Mouse (Mus musculus): ENCODE measurements at regions not wholly inside any gene's neighbourhood (a gene's known extent, or its start where the extent isn't known, plus 50 kb on each side); places are given as distances from the start of the nearest gene placed in this dataset.
"Not testable (repeated sequence)": the region's sequence is repeated elsewhere in the genome, so short reads cannot be mapped to it uniquely, and the experiment has no call there.

DNA sequence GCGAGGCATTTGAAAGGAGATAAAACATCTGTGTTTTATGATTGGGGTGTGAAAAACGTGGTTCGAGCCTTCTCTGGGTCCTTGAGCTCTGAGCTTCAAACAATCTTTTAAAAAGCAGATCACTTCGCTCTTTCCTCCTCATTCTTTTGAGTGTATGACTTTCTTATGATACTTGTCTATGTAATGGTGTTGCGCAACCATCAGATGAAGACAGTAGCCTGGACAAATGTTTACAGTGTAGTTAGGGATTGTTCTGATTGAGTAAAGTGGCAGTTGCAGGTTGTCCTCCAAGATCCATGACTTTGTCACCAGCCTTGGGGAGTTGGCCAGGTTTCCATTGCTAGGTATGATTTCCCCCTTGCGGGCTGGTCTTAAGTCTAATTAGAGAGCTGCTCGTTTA, 116.1 kb upstream of the Pfn2 start:
- DNase-seq (ENCODE audit: low read depth, low spot score) = no peak

DNA sequence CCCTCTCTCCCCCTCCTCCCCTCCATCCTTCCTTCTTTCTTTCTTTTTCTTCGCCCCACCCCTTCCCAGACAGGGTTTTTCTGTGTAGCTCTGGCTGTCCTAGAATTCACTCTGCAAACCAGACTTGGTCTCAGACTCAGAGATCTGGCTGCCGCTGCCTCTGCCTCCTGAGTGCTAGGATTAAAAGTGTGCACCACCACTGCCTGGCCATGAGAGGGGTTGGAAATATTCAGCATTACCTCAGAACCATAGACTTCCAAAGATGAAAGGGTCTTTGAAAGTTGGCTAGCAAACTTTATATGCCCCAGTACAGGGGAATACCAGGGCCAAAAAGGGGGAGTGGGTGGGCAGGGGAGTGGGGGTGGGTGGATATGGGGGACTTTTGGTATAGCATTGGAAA, 122.7 kb upstream of the Pfn2 start:
- DNase-seq (ENCODE audit: low read depth, low spot score) = not testable (repeated sequence)

DNA sequence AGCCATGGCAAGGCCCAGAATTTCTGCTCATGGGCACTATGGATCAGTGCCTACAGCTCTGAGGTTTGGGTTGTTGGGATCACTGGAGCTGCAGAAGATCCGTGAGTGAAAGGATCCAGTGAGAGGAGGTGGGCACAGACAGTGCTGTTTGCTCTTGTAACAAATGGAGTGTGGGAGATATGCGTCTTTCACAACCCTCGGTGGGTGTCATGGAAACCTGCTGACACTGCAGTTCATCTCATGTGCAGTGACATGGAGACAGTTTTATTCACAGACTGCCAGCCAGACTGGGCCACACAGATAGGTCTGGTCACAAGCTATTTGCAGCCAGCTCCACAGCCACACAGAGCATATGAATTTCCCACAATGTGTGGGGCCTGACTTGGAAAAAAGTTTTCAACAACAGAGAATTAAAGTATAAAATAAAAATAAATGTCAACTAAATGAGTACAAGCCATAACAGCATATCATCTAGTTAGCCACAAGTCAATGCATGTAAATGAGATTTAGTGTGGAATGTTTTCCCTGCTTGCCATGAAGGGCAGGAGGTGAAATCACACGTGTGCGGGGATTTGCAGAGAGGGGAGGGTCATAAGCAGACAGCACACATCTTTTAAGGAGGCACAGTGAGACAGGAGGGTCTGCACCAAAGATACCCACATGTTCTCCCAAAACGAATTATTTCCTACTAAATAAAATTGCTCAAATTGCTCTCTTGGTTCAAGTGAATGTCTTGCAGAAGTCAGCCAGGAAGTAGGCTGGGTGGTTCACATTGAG, 124.8 kb upstream of the Pfn2 start:
- DNase-seq (ENCODE audit: low read depth, low spot score) = no peak

DNA sequence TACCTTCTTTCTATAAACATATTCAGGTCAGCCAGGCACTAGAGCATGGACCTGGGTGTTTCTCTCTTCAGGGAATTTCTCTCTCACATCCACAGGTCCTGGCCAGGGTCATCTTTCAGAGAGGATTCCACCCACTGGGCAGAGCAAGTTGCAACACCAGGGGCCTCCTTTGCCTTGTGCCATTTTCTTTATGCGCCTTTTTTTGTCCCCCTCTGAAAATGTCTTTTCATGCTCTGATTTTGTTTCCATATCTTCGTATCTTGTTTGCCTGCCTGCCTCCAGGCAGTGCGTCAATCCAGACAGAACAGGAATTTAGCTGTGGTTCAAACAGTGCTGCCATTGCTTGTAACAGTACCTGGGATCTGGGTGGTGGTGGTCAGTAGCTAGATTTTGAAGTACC, 125.7 kb upstream of the Pfn2 start:
- no peak for DNase-seq (ENCODE audit: low read depth, low spot score)

DNA sequence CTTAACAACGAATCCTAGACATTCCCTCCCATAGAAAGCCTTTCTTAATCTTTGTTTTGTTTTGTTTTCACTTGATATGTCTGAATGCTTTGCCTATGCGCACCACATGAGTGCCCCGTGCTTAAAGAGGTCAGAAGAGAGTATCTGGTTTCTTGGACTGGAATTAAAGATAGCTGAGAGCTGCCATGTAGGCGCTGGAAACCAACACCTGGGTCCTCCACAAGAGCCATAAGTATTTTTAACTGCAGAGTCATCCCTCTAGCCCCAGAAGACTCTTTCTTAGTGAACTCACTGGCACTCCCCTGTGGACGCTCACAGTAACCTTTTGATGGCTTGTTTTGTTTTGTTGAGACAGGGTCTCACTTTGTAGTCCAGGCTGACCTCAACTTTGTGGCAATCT, 127.5 kb upstream of the Pfn2 start:
- DNase-seq (ENCODE audit: low read depth, low spot score) = no peak

DNA sequence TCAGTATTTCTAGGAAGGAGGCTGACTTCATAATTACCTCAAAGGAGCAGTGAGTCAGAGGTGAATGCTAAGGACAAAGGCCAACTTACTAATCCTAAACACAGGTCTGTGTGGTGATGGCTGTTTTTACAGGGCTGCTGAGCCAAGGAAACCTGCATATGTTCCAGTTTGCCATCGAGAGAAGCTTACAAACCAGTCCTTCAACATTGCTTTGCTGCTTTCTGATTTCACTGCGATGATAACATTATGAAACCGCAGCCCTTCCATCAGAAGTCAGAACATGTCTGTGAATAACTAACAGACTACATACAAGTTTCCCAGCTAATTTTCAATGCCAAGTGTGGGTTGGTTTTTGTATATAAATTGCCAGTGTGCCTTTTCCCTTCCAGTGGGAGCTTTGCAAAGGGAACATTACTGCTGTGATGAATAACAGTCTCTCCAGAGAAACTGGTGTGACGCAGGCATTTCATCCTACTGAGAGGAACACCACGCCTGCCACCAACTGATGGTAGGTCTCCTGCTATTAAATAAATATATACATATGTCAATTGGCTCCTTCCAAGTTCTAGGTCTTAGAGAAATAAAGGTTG, 128.9 kb upstream of the Pfn2 start:
- DNase-seq (ENCODE audit: low read depth, low spot score) = no peak

DNA sequence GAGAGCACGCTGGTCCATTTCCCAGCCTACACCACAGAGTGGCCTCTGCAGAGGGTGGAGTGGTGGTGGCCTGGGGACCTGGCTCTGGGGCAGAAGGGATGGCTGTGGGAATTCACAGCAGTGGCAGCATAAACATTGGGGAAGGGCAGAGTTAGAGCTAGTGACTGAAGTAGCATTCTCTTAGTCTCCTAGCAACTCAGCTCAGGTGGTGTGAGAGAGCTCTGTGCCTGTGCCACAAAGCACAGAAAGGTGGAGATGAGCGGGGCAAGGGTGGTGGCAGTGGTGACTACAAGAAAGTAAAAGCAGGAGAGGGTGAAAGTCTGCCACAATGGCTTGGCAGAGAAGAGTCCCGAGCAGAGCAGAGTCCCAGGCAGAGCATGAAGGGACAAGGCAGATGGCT, 140.3 kb upstream of the Pfn2 start:
- no peak for DNase-seq (ENCODE audit: low read depth, low spot score)

DNA sequence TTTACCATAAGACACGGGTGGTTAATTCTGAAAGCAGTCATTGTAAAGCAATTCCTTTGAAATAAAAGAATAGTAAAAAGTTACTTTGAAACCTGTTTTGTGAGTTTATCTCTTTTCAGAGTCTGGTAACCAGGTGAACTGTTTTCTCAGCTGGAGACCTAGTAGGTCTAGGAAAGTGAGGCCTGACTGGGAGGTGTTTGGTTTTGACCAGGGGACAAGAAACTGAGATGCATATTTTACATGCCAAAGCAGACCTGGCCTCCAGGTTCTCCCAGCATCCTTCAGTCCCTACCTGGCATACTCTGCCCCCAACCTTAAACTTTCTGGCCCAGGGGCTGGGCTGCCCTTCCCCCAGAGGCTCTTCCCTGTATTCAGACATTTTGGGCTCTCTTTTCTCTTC, 142.9 kb upstream of the Pfn2 start:
- DNase-seq (ENCODE audit: low read depth, low spot score) = no peak

DNA sequence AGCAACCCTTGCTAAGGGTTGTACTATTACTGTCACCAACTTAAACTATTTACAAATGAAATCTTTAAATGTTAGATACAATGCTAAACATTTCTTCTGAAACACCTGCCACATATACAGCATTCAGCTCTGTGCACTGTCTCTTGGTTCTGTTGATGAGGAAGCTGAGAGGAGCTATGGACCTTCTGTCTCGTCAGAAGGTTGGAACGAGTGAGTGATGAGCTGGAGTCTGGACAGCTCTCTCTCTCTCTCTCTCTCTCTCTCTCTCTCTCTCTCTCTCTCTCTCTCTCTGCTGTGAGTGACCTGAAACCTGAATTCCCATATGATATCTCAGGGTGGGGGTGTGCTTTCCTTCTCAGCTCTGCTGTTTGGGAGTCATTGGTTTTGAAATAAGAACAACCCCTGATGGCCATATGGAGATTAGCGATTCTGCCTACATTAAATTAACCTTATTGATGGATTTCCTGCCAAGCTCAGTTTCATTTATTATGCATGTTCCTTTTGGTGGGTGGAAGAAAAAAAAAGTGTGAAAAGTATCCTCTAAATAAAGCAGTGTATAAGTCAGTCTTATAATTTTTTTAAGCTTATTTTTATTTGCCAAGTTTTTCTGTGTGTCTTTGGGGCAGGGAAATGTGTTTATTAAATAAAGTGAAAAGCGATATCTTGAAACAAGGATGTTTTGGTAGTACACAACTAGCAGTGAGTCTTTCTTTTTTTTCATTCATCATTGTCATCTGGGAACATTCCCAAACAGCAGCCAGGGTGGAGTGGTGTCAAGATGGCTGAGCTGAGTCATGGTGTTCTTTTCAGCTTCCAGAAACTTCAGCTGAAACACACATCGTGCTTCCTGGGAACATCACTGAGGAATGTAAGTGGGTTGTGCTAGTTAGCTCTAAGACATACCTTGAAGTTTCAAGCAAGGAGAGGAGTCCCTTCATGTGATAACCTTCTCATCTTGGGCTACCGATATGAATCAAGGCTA, 150.5 kb upstream of the Pfn2 start:
- DNase-seq (ENCODE audit: low read depth, low spot score) = no peak

DNA sequence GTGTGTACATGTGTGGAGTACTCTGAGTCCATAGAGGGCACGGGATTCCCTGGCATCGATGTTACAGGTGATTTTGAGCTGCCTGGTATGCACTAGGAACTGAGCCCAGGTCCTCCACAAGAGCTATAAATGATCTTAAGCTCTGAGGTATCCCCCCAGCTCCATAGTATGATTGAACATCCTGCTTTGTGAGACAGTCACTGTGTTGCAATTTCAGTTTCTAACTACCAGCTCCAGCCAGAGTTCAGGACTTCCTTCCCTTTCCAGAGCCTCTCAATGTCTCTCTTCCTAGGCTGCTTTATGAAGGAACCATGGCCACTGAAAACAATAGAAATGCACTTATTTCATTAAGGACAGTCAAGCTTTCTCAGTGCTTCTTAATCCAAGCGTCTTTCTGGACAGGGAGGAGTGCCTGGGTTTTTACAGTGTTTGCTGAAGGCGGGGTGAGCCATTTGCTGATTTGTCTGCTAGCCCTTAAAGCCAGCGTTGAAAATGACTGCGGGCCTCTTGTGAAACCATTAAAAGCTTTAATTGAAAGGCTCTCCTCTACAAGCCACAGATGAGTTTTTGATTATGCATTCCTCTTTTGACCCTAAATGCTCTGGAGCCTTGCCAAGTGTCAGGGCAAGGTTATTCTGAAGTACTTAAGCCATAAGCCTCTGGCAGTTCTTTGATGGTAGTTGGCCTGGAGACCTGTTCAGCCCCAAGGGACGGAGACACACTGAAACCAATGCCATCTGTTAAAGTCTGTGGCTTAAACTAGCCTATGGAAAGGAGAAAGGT, 155.1 kb upstream of the Pfn2 start:
- DNase-seq (ENCODE audit: low read depth, low spot score) = no peak

DNA sequence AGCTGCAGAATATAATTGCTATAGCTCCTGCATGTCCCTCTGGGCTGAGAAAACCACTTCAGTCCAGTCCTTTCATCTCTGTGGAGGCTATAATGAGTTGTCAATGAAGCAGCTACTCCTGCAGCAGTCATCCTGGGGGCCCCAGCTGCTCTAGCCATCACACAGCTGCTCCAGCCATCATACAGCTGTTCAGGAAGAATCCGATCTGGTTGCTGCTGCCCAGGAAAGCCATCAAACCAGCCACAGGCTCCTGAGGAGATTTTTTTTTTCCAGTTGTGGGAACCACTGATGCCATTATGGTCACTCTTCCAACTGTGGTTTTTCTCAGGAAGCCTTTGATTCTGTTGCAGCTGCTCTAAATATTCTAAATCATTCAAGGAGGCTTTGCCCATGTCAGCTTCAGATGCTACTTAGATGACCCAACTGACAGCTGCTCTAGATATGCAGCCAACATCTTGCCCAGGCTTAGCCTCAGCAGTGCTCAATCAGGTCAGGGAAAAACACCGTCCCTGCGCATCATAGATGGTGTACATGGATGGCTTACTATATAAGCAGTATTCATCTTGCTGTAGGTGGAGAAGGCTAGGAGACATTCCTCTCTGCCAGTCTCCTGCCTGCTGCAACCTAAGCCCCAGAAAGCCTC, 177.0 kb upstream of the Pfn2 start:
- no peak for DNase-seq (ENCODE audit: low read depth, low spot score)

DNA sequence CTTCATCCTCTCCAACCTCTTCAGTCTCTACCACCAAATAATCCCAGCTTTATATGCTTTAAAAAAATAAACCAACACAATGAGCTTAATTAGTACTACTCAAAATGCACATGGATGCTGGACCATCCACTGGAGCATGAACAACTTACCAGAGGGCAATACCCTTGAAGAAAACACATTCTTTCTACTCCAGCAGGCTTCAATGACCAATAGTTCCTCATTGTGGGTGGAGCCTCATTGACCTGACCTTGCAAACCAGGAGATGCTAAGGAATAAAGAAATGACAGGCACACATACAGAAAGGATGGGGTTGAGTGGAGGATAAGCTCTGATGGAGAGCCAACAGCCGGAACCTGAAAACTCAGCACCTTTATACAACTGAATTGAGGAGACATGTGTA, 201.7 kb upstream of the Pfn2 start:
- no peak for DNase-seq (ENCODE audit: low read depth, low spot score)

DNA sequence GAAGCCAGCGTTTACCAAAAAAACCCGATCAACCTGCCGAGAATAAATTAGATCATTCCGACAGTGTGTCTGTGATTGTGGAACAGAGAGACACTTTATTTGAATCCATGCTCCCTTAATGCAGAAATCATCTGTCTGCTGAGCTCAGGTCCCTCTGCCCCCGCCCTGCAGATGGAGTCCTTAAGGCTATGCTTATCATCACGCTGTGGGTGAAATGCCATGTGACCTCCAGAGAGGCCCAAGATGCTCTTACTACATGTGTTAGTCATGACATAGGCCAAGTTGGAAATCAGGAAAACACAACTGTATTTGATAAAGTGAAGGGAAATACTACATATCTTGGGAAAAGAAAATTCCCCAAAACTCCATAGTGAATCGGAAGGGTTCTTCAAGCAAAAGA, 206.8 kb upstream of the Pfn2 start:
- no peak for DNase-seq (ENCODE audit: low read depth, low spot score)

DNA sequence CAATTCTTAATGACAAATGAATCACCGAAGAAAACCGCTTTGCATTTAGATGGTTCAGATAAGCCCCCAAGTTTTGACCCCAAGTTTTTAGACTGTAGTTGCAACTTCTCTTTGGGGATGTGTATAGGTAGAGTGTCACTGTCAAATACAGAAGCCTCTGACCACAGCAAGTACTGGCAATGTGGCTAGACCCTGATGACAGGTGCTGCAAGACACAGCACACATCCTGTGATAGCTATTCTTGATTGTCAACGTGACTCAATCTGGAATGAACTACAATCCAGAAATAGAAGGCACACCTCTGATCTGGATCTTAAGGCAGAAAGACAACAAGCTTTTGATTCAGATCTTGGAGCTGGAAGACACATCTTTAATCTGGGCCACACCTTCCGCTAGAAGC, 207.3 kb upstream of the Pfn2 start:
- DNase-seq (ENCODE audit: low read depth, low spot score) = no peak

DNA sequence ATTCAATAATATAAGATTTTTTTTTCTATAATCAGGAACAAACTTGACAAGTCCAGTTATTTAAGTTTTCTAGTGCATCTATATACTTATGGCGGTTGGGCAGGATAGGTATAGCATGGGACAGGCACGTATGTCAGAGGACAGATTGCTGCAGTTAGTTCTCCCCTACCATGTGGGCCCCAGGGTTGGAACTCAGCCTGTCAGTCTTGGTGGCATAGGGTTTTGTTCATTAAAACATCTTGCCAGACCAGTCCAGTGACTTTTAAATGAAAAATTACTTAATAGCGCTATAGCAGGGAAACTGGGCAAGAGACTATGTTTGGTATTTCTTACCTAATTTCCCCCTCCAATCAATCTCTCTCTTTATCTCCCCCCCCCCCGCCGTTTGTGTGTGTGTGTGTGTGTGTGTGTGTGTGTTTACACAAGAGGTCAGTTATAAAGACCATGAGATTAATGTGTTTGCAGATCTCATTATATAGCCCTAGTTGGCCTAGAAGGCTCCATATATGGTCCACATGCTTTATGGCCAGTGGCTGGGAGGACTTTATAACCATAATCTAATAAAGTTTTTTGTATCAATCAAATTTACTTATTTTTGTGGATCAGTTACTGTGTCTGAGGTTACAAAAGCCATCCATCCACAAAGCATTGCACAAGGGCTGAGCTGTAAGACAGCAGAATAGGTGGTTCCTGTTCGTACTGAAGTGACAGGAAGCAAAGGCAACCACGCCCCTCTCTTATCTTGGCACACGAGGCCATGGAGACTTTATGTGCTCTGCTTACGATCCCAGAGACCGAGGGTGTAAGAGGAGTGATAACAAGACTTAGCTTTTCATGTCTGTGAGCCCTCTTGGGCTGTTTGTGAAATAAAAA, 208.5 kb upstream of the Pfn2 start:
- DNase-seq (ENCODE audit: low read depth, low spot score) = no peak

DNA sequence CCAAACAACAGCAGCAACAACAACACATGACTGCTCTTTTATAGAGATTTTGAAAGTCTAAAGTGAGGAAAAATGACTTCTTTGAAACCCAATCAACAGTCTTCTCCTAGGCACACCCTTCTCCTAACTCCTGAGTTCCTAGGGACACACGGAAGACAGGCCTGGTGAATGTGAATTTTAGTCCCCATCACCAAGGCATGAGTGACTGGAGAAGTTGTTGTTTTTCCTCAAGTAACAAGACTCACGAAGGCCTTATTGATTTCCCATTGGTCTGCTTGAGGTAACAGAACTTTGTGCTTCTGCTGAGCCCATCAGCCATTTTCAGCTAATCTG, 209.2 kb upstream of the Pfn2 start:
- DNase-seq (ENCODE audit: low read depth, low spot score) = no peak

DNA sequence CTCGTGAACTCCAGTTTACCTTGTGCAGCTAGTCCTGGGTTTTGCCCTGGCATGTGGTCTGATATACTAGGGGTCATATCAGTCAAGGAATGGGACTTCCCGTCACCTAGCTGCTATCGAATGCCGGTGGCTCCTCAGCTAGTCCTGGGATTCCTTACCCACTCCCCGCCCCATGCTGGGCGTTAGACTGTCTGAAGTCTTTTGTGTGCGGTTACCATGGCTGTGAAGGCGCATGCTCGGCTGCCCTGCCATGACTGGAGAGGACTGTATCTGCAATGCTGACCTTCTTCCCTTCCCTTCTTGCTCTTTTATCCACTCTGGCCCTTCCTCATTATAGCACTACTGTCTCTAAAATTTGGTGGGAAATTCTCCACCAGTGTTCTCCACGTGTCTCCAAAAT, 210.3 kb upstream of the Pfn2 start:
- DNase-seq (ENCODE audit: low read depth, low spot score) = no peak

DNA sequence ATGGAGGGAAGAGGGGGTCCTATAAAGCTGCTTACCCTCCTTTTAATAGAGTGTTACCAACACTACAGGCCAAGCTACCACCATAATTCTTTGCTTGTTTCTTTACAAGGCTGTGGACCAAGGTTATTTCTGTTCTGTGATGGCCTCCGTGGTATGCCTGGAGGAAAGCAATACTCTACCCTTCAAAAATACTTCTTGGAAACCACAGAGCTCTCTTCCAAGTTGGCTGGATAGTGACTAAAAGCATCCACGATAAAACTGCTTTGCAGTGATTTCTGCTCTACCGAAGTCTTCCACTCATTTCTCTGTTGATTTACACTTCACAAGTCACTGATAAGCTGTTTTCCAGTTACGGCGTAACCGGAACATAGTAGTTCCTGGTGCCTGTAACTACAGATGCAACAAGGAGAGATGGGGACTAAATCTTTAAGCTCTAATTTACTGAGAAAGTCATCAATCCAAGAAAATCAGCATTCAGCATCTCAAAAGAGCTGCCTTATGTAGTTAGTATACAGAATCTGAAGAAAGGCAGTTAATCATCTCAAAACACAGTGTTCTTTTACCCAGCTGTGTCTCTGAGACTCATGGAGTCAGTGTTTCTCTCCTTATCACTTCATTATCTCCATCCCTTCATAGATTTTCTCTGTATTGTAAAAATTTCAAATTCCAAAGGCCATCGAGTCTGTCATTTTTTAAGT, 216.1 kb upstream of the Pfn2 start:
- no peak for DNase-seq (ENCODE audit: low read depth, low spot score)

DNA sequence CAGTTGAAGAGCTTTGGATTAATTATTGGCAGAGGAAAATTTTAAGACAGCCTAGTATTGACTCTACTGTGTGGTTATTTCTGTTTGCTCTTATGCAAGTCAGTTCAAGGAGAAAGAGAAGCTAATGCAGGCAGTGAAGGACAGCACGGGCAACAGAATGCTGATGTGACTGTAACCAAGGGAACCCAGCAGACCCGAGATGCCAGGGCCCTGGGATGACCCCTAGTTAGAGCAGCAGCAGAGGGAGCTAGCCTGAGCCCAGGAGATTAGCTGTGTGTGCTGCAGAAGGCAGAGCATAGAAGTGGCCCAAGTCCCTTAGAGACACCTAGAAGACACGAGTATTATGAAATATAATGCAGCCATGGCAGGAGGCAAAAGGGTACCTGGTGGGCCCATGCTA, 223.7 kb upstream of the Pfn2 start:
- no peak for DNase-seq (ENCODE audit: low read depth, low spot score)

Measured in CD4-positive, CD25-positive, alpha-beta regulatory T cell, adult 2 months (primary cell).